Mouse (Mus musculus): ENCODE results near the gene Pcolce.

Pcolce gene

GRCm38 (mm10) chr5:137613550-137613949 lies at the start of gene Pcolce:
Gene Pcolce, minus strand, starts transcription at chr5:137613784.
- no peak for DNase-seq

- DNase-seq, result no peak
Measured at GRCm38 (mm10) chr5:137663057-137663456, 49.5 kb upstream of the Pcolce start.

- peak; percentile 43 for DNase-seq
Measured at GRCm38 (mm10) chr5:137660064-137660688, 46.6 kb upstream of the Pcolce start.

GRCm38 (mm10) chr5:137656977-137657376 lies 43.4 kb upstream of the Pcolce start:
- DNase-seq, result peak; percentile 83

GRCm38 (mm10) chr5:137654746-137655145 lies 41.2 kb upstream of the Pcolce start:
- no peak for DNase-seq

GRCm38 (mm10) chr5:137653366-137653765 lies 39.8 kb upstream of the Pcolce start:
- DNase-seq, result no peak

- peak; percentile 58 for DNase-seq
Measured at GRCm38 (mm10) chr5:137652474-137652873, 38.9 kb upstream of the Pcolce start.

GRCm38 (mm10) chr5:137649669-137650571 lies 36.3 kb upstream of the Pcolce start:
- DNase-seq, result no peak

- DNase-seq, result no peak
Measured at GRCm38 (mm10) chr5:137649251-137649650, 35.7 kb upstream of the Pcolce start.

GRCm38 (mm10) chr5:137647827-137648601 lies 34.4 kb upstream of the Pcolce start:
- no peak for DNase-seq

- no peak for DNase-seq
Measured at GRCm38 (mm10) chr5:137645652-137646091, 32.1 kb upstream of the Pcolce start, which contains the start of gene Irs3. Gene Irs3, minus strand, starts transcription at chr5:137645714.

- no peak for DNase-seq
Measured at GRCm38 (mm10) chr5:137645091-137645651, 31.6 kb upstream of the Pcolce start.

- DNase-seq, result no peak
Measured at GRCm38 (mm10) chr5:137644484-137644883, 30.9 kb upstream of the Pcolce start.

GRCm38 (mm10) chr5:137642886-137643285 lies 29.3 kb upstream of the Pcolce start:
- DNase-seq, result no peak

- DNase-seq, result no peak
Measured at GRCm38 (mm10) chr5:137641054-137641453, 27.5 kb upstream of the Pcolce start, which contains the start of gene Sap25. Gene Sap25, plus strand, starts transcription at chr5:137641334.

GRCm38 (mm10) chr5:137639472-137639871 lies 25.9 kb upstream of the Pcolce start:
- DNase-seq, result no peak

- DNase-seq, result no peak
Measured at GRCm38 (mm10) chr5:137633397-137634084, 20.0 kb upstream of the Pcolce start.

- DNase-seq, result no peak
Measured at GRCm38 (mm10) chr5:137631591-137631990, 18.0 kb upstream of the Pcolce start.

- DNase-seq, result peak; percentile 37
Measured at GRCm38 (mm10) chr5:137631171-137631570, 17.6 kb upstream of the Pcolce start.

- DNase-seq, result no peak
Measured at GRCm38 (mm10) chr5:137630602-137631001, 17.0 kb upstream of the Pcolce start.

GRCm38 (mm10) chr5:137629906-137630545 lies 16.4 kb upstream of the Pcolce start:
- DNase-seq, result no peak
